Mouse (Mus musculus): Measurements from ENCODE around the gene Slc4a5.

DNA sequence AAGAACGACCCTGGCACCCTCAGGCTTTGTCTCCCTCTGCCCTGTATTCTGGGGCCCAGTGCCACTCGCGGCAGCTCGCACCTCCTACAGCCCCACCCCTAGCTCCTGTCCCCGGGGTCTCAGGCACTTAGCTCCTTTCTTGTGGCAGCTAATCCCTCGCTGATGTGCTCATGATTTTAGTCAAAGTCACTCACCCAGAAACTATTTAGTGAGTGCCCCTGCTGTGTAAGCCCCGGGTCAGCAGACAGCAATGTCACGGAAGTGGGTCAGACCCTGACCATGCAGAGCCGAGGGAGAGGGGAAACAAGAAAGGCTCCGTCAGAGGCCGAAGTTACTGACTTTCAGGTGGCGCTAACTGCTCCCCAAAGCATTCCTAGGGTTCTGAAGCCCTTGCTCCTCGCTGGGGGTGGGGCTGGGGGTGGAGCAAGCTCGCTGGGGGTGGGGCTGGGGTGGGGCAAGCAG is 14.7 kb downstream of the Slc4a5 start:
- TF ChIP-seq POLR2A (IDR thresholded peaks at IDR 0.05; ENCODE audit: borderline replicate concordance, control insufficient read depth, low read depth, low read length) (no peak), CTCF (IDR thresholded peaks at IDR 0.05; ENCODE audit: control insufficient read depth, insufficient read depth, low read length) (no peak)

Measured in bone marrow, adult 2 months (tissue).